Mouse (Mus musculus): ENCODE measurements around the gene Gaa.

GRCm38 (mm10) chr11:119331970-119332369 lies 64.3 kb downstream of the Gaa start:
- no peak for TF ChIP-seq GATA1 (IDR thresholded peaks at IDR 0.05; ENCODE audit: low read length)
- TF ChIP-seq TAL1 (IDR thresholded peaks at IDR 0.05; ENCODE audit: low read length) = no peak

All from erythroblast, embryonic 14.5 days (primary cell).